Mouse (Mus musculus) cerebellum, adult 8-10 months (tissue): ENCODE measurements at regions not wholly inside any gene's neighbourhood (a gene's known extent, or its start where the extent isn't known, plus 50 kb on each side); places are given as distances from the start of the nearest gene placed in this dataset.

Experiments
- DNase-seq: peaks from one replicate; pipeline ENCODE4 v3.0.0; 2022

DNA sequence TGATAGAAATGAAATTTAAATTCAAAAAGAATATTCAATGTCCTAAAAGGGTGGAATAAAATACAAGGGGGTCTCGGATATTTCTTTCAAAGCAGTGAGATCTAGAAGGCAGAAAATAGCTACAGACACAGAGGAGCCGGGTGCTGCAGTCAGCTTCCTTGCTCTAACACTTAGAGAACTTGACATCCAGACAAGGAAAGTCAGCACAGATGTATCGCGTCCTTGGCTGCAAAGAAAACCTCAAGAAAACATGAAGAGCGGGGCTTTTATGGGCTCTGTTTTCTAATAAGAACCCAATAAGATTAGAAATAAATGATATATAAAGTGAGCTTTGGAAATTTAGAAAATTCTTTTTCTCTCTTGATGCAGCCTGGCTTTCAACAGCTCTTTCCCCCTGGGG is 53.1 kb upstream of the Glis3 start:
- no peak for DNase-seq

DNA sequence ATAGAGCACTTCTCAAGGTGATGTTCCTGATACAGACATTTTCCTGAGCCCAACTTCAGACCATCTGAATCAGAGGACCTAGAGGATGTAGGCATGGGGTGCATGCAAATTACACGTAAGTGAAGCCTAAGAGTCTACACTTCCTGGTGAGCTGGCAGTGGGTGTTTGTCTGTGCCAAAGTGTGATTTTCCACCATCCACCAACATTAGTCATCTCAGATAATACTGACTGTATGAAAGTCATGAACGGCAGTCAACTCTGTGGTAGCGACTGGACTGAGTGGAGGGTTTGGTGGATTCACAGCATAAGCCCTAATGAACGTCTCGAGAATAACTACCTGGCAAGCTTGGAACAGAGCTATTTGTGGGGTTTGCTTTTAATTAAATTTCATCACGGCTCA is 53.9 kb upstream of the Glis3 start:
- DNase-seq: no peak

DNA sequence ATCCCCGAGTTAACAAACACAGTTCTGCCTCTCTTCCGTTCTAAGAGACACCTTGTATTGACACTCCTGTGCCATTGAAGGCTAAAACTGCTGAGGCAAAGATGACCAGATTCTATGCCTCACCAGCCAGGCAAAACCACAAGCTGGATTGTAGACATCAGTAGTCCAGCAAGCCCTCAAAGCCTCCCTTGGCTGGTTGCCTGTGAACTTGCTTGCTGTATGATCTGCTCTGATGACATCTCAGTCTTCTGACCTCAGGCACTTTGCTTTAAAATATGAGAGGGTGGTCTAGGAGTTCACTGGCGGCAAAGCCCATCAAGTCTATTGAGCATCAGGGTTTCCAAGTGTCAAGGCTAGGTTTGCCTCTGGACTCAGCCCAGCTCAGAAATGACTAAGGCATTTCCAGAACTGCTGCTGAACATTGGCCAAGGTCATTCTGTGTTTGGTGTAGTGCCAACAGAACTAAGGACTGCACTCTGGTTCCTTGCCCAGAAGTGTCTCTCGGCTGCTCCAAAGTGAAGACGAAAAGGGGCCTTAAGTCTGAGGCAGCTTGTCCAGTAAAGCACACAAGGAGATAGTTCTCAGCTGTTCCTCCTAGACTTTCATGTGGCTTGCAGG is 63.4 kb upstream of the Glis3 start:
- DNase-seq: no peak

DNA sequence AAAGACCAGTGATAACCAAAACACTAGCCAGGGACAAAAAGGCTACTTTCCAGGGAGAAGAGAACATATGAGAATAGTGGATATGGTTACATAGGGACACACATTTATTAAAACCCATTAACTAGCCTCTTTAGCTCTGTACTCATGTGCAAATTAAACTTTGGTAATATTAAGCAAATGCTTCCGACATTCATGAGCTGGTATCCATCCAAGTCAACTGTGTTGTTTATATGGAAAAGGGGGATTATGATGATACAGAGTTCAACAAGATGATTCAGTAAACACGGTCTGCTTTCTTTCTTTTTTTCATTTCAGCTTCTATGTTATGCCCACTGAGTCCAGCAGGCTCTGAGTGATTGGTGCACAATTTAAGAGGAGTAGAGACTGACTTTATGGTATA is 65.2 kb upstream of the Glis3 start:
- no peak for DNase-seq

DNA sequence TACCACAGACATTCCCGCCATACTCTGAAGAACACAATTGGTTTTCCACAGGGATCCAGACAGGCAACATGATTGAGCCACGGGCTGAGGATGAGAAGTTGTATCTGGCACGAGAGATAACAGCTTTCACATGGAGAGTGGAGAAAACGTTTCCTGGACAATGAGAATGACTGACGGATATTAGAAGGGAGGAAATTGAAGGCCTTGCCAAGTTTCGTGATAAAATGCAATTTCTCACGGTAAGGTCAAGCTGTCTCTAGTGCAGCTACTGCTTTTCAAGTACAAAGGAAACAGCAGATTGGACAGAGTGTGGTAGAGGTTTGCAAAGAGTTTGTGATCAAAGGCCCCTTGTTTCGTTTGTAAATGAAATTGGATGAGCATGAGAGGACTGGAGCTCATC is 65.7 kb upstream of the Glis3 start:
- DNase-seq: no peak

DNA sequence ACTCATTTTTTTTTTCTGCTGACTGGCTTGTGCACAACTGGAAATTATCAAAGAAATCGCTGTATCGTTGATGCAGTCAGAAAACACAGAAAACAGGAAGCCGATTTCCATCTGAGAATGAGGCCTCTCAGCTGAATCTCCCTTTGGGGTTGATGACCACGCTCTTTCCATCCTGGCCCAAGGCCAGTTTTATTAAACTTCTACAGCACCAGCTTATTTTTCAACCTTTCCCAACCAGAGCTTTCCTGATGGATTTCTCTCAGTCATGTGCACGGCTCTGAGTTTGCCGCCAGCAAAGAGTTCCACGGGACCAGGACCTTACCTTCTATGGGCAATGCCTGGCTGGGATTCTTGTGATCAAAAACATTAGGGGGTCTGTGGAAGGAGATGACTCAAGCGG is 71.2 kb upstream of the Glis3 start:
- DNase-seq: no peak

DNA sequence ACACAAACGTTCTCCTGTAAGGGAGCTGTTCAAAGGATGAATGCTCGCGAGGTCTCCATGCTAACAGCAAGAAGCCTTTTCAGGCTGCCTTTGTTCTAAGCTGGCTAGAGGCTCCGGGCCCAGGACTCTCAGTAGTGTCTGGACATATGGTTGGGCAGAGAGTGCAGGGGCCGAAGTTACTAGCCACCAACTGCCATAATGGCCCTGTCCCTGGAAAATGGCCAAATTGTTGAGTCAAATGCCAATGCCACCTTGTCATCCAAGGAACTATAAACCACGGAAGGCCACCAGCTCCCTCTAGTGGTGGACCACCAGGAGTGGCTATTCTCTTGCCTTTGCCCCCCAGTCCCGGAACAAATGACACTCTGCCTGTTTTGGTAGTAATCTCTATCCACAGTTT is 76.0 kb upstream of the Slc1a1 start:
- peak; percentile 19 for DNase-seq

DNA sequence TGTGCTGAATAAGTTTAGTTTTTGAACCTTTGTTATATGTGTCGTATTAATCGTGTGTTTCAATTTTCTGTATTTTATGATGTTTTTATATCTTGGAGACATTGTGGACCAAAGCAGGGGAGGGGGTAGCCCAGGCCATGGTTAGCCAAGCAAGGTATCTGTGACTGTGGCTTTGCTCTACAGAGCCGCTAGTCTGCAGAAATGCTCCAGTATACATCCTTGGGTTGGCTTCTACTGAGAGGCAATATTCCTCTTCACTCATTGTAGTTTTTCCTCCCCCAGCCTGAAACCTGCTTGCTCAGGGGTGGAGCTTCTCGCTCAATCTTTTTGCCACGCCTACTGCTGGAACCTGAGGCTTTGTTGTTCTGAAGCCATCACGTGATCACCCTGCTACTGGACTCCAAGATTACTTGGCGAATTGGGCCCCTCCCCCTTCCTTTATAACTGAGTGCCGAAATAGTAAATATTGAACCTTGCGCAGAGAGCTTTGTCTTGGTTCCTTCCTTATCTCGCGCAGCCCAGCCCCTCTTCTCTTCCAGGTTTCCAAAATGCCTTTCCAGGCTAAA is 70.0 kb upstream of the Slc1a1 start:
- DNase-seq: no peak

DNA sequence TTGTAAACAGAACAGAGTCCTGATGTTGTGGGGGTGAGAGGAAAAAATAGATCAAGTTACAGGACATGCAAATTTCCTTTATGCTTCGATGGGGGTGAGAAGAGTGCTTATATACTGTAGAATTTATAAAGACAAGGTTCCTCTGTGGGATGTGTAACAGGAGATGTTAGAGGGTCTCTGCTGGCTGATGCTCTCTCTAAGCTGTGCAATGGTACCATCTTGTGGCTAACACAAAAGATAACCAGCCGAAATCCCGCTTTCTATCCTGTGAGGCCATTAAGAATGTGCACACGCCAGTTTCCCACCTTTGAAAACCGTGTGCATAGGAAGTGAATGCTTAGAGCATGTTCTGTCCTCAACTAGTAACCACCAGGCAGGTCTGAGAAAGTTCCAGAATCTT is 66.6 kb upstream of the Slc1a1 start:
- no peak for DNase-seq

DNA sequence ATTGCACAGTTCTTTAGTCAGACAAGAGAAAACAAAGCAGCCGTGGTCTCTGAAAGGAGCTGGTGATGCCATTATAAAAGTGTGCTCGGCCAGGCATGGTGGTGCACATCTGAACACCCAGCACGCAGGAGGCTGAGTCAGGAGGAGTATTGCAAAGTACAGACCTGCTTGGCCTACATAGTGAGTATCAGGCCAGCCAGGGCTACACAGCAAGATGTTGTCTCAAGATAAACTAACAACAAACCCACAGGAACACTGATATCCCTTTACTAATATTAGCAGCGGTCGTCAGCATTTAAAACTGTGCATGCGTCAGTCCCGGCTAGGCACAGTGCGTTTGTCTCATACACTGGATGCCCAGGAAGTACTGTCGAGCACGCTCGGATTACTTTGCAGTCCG is 64.4 kb upstream of the Slc1a1 start:
- no peak for DNase-seq

DNA sequence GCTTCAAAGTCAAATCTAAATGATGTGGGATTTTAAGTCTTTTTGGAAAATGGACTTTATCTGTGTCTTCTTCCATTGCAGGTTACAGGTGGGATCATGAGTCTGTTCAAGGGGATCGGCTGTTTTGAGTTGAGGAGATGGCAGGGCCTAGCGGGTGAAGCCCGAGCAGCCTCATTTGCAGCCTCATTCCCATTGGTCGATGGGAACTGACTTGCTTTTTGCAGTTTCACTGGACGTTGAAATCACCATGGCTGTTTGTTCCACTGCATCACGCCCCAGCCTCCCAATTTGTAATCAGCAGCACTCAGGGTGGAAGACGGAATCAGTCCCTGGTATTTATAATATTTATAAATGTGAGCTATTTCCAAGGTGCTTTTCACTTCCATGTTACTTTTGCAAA is 63.0 kb upstream of the Slc1a1 start:
- DNase-seq: no peak

DNA sequence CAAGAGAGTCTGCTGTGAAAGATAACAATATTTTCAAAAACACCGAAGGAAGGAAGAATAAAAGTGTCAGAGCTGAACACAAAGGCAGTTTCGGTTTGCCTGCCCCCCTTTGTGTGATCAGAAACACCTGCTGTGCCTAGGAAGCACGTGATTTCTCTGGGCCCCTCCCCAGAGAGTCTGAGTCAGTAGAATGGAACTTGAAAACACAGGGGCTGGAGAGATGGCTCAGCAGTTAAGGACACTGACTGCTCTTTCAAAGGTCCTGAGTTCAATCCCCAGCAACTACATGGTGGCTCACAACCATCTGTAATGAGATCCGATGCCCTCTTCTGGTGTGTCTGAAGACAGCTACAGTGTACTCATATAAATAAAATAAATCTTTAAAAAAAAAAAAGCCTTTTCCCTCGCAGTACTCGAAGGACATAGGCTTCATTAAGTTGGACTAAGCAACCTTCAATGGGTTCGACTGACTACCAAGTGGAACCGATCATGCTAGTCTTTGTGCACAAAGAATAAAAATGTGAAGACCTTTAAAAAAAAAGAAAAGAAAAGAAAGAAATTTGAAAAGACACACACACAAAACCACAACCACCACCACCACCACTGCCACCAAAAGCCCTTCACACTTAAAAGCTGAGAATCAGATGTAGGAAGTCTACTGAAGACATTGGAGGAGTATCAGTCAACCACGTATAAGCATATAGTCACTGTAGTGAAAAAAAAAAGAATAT is 61.8 kb upstream of the Slc1a1 start:
- DNase-seq: no peak

DNA sequence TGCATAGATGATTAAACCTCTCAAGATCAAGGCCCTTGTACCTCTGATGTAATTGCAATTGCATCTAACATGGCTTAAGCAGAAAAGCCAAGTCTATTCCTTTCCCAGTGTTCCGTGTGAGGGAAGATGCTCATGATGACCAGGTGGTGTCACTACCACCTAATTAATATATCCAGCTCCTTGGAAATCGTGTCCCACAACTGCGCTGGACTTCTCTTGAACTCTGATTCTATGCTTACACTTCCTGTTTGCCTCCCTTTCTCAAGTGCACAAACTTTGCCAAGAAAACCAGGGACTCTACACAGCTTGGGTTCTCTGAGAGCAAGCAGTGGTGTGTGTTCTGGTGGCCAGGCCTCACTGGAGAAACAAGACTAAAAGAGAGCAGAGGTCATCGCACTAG is 58.0 kb upstream of the Slc1a1 start:
- DNase-seq: peak; percentile 14

DNA sequence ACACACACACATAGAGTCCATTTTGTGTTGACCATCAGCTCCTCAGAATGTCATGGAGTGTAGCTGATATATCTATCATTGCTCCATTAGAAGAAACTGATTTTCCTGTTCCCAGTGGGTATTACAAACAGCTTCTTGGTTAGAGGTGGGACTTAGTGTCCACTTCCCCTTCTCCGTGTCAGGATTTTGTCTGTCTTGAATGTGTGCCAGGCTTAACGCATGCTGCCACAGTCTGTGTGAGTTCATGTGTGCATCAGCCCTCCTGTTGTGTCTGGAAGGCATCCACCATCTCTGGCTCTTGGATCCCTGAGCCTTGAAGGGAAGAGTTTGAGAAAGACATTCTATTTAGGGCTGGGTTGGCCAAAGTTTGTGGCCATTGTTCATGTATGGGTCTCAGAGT is 57.2 kb upstream of the Slc1a1 start:
- no peak for DNase-seq

DNA sequence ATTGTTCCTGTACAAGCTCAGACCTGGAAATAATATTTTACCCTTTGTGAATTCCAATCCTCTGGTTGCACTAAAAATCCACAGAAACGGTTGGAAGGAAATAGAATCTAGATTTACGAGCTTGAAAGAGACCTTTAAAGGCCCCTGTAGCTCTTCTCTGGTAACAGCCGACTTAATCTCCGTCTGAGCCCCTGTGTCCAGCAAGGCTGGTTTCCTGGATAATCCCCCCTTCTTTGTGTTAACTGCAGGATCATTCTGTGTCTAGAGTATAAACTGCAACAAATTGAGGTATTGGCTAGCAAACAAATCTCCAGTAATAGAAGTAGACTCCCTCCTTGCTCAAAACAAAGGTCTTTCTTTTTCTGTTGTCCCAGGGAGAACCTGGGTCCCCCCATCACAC is 56.5 kb upstream of the Slc1a1 start:
- DNase-seq: no peak

DNA sequence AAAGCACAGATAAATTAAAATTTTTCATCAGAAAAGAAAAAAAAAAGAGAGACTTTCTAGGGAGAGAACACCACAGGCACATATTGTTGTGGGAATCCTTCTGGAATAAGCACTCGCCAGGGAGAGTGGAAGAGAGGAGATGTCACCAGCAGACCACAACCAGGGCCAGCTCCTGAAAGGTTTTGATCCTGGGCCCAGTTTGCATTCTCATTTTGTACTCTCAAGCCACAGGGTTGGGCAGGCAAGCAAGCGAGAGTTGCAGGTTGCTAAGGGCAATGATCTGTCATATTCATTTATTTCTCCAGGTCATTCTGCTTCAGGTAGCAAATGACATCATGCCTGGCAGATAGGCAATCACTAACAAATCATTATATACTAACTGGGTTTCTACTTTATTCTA is 52.9 kb upstream of the Slc1a1 start:
- no peak for DNase-seq
